Mouse (Mus musculus) neural tube, embryonic 14.5 days (tissue): ENCODE data around the gene Irx2. TPM values are rescaled to one million over a fixed set of nuclear protein-coding genes. Genes with fewer than 3 reads are reported as not detected.

Experiments used
- ATAC-seq: fragments of 200-750 bp; cut with Nextera tagmentation; 2 replicates; pipeline ENCODE4 v1.8.0; 2017; ENCODE audit warnings: low read depth, mild to moderate bottlenecking, moderate TSS enrichment, moderate library complexity
- H3K27ac ChIP-seq: fragments of 300-500 bp; sonication (generic); 2 replicates; pipeline ENCODE4 v1.5.1; 2014; ENCODE audit warnings: low read depth, mild to moderate bottlenecking, control low read depth, low read length, moderate library complexity, mixed read lengths
- H3K27me3 ChIP-seq: fragments of 300-500 bp; sonication (generic); 2 replicates; pipeline ENCODE4 v1.6.1; 2014; ENCODE audit warnings: low read length; ENCODE audit not compliant: control insufficient read depth, insufficient read depth
- H3K36me3 ChIP-seq: fragments of 300-500 bp; sonication (generic); 2 replicates; pipeline ENCODE4 v1.6.1; 2014; ENCODE audit warnings: low read length, mixed read lengths; ENCODE audit not compliant: control insufficient read depth, insufficient read depth
- H3K4me1 ChIP-seq: fragments of 300-500 bp; sonication (generic); 2 replicates; pipeline ENCODE4 v1.6.1; 2014; ENCODE audit warnings: low read length; ENCODE audit not compliant: control insufficient read depth, insufficient read depth
- H3K4me2 ChIP-seq: fragments of 300-500 bp; sonication (generic); 2 replicates; pipeline ENCODE4 v1.6.1; 2014; ENCODE audit warnings: mild to moderate bottlenecking, low read depth, low read length, control low read depth
- H3K4me3 ChIP-seq: fragments of 300-500 bp; sonication (generic); 2 replicates; pipeline ENCODE4 v1.5.1; 2014; ENCODE audit warnings: low read depth, low read length, control low read depth, mixed read lengths
- H3K9ac ChIP-seq: fragments of 300-500 bp; sonication (generic); replicated peaks from 2 replicates; pipeline ENCODE4 v1.6.1; 2014; ENCODE audit warnings: low read depth, mild to moderate bottlenecking, control low read depth, low read length, mixed read lengths
- H3K9me3 ChIP-seq: fragments of 300-500 bp; sonication (generic); 2 replicates; pipeline ENCODE4 v1.6.1; 2016; ENCODE audit warnings: low read length; ENCODE audit not compliant: control insufficient read depth
- WGBS: fragments of 180-500 bp; shearing (Covaris S2); extraction: QIAGEN DNeasy Blood & Tissue Kit; methylation state at CpG from one replicate; pipeline ENCODE4 v1.1.7; 2014; 5-methylcytosine and 5-hydroxymethylcytosine counted together
- polyA plus RNA-seq: library from polyadenylated mRNA; unstranded; fragments of >200 nt; fragmentation: Nextera tagmentation; extraction: Ambion mirVana; gene quantifications from 2 replicates; pipeline ENCODE4 v1.2.1, GENCODE M21; 2014

Irx2 gene
- polyA plus RNA-seq, 1 experiment from 2014 or later, result 11.6 TPM

DNA sequence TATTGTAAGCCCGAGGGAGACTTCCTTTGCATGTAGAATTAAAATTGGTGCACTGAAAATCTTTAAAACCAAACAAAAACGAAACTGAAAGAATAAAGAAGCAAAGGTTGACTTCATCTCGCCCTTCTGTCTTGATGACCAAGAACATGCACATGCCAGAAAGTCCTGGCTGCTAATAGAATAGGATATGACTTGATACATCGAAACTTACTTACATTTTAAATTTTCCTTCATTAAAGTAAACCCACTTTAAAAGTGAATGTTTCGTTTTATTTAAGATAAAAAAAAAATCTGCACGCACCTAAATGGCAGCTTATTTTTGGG lies 3.8 kb upstream of the Irx2 start:
- no peaks in the 10 kb centered on the region for H3K36me3 ChIP-seq
- H3K4me1 ChIP-seq, result peaks cover 12% of the 10 kb centered on the region; the same call in 1 of the 2 replicates
- WGBS, result 8% methylated on average over 6 of the region's 6 CpGs
- H3K27me3 ChIP-seq, result peaks cover 55% of the 10 kb centered on the region
- no peak overlapping the region for H3K9ac ChIP-seq
- H3K4me2 ChIP-seq, result peak overlapping the region; percentile 40
- H3K9me3 ChIP-seq, result no peaks in the 10 kb centered on the region
- H3K27ac ChIP-seq, result no peak overlapping the region
- 0 out of 2 replicates have a peak overlapping the region, but pooled peaks have one; percentile 10 for H3K4me3 ChIP-seq
- no peak for ATAC-seq

DNA sequence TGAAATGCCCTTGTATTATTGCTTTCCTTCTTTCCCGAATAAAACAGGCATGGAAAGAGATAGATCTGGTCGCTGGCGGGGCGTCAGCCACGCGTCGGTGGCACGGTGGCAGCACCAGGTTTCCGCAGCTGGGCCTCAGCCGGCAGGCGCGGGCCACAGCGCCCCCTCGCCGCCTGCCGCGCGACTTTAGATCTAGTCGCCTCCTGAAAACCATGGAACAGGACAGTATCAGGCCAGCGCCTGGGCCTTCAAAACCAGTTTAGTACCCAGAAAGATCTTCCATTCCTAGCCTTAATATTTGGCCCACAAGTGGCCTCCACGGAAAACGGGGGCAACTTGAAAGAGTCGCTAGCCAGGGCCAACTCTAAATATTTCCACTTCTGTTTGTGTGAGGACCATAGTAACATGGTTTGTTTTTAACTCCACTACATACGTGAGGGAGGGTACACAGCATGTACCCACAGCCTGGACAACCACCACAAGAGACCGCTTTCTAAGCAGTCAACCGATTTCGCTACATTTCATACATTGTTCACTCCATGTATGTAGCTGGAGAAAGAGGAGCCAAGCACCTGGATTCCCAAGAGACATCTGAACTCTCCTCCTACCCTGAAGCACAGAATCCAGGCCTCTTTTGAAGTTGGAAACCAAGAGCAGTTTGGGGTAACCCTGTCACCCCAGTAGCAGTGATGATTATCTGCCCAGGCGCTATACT lies 3.2 kb upstream of the Irx2 start:
- Histone ChIP-seq H3K36me3 (no peaks in the 10 kb centered on the region), H3K27ac (no peak overlapping the region), H3K9me3 (no peaks in the 10 kb centered on the region), H3K4me3 (0 out of 2 replicates have a peak overlapping the region, but pooled peaks have one; percentile 1), H3K9ac (no peak overlapping the region), H3K27me3 (peaks cover 55% of the 10 kb centered on the region), H3K4me2 (peak overlapping the region; percentile 12; the same call in 1 of the 2 replicates), H3K4me1 (peaks cover 12% of the 10 kb centered on the region; the same call in 1 of the 2 replicates)
- ATAC-seq, result no peak
- 9% methylated on average over 28 of the region's 28 CpGs for WGBS

DNA sequence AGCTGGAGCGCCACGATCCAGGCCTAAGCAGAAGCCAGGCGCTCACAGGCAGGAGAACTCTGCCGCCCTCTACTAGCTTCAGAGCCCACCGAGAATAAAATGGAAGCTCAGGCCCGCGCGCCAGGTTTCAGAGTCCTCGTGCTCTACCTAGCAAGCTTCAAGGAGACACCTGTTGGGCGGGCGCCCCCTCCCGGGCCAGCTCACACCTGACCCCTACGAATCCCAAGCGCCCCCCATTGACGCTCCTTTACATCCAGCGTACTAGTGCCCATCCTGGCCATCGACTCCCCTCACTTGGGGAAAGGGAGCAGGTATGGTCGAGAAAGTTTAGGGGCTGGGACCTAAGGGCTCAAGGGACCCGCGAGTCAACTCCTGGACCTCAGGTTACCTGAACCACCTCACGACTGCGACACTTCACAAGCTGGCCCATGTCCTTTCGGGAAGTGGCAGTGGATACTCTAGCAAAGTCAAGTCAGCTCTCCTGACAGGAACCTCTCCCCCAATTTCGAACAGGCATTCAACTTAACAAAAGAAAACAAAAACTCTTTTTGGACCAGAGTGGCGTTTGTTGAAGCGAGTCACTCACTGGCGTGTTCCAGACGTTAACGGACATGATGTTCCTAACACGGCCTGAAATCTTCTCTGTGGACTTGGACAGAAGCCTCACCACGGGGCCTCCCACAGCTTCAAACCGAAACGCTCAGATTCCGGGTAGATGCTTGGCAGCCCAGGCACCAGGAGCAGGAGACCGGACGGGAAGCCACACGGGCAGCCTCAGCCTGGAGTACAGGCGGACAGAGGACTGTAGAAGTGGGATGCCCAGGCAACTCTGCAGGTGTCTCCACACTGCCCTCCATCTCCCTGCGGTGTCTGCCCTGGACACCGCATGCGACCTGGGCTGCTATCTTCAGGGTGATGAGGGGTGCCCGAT lies 964 bp upstream of the Irx2 start:
- H3K27me3 ChIP-seq, result peaks cover 53% of the 10 kb centered on the region
- H3K4me3 ChIP-seq, result peak overlapping the region; percentile 49
- H3K27ac ChIP-seq, result no peak overlapping the region
- H3K4me1 ChIP-seq, result peaks cover 17% of the 10 kb centered on the region; the same call in 1 of the 2 replicates
- no peaks in the 10 kb centered on the region for H3K9me3 ChIP-seq
- ATAC-seq, result peak; percentile 5; the same call in 1 of the 2 replicates
- H3K36me3 ChIP-seq, result no peaks in the 10 kb centered on the region
- 1% methylated on average over 41 of the region's 42 CpGs for WGBS
- peak overlapping the region; percentile 67 for H3K4me2 ChIP-seq
- peak overlapping the region; percentile 39; the same call in 1 of the 2 replicates for H3K9ac ChIP-seq

DNA sequence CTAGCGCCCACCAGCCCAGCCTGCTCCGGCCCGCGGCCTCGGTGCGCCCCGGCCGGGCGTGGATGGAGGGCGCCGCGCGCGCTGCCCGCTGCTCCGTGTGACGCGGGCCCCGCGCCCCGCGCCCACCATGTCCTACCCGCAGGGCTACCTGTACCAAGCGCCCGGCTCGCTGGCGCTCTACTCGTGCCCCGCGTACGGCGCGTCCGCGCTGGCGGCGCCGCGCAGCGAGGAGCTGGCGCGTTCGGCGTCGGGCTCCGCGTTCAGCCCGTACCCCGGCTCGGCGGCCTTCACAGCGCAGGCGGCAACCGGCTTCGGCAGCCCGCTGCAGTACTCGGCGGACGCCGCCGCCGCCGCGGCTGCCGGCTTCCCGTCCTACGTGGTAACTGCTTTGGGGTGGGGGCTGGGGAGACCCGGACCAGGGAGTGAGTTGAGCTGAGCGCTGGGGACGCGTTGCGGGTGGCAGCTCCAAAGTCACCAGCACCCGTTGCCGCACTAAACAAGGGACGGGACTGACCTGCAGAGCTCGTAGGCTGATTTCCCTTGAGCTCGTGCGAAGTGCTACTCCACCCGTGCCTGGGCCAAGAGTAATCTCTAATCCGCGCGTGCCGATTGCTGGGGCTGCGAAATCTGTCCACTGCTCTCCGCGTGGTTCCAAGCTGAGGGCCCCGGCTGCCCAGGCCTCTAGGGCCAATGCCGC lies 463 bp downstream of the Irx2 start:
- H3K27ac ChIP-seq, result peak overlapping the region; percentile 60; the same call in 1 of the 2 replicates
- peak overlapping the region; percentile 67 for H3K4me2 ChIP-seq
- WGBS, result under 1% methylated on average over 79 of the region's 88 CpGs
- H3K4me3 ChIP-seq, result peak overlapping the region; percentile 49
- no peaks in the 10 kb centered on the region for H3K36me3 ChIP-seq
- H3K27me3 ChIP-seq, result peaks cover 45% of the 10 kb centered on the region
- ATAC-seq, result peak; percentile 54
- peaks cover 17% of the 10 kb centered on the region; the same call in 1 of the 2 replicates for H3K4me1 ChIP-seq
- H3K9me3 ChIP-seq, result no peaks in the 10 kb centered on the region
- peak overlapping the region; percentile 61 for H3K9ac ChIP-seq

DNA sequence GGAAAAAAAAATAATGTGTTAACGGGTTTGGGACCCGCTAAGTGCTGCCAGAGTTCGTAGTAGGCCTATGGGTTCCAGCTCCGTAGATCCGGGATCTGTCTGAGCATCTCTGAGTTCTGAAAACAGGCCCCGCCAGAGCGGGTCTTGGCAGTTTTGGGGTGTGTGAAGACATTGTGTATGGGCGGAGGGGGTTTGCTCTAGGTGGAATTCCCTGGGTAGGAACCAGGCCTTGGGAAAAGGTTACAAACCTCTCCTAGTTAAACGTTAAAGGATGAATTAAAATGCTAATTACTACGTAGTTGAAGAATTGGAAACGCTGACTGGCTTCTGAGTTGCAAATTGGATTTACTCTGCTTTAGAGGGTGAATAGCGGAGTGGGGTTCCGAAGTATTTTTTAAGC lies 1.2 kb downstream of the Irx2 start:
- peaks cover 51% of the 10 kb centered on the region for H3K27me3 ChIP-seq

DNA sequence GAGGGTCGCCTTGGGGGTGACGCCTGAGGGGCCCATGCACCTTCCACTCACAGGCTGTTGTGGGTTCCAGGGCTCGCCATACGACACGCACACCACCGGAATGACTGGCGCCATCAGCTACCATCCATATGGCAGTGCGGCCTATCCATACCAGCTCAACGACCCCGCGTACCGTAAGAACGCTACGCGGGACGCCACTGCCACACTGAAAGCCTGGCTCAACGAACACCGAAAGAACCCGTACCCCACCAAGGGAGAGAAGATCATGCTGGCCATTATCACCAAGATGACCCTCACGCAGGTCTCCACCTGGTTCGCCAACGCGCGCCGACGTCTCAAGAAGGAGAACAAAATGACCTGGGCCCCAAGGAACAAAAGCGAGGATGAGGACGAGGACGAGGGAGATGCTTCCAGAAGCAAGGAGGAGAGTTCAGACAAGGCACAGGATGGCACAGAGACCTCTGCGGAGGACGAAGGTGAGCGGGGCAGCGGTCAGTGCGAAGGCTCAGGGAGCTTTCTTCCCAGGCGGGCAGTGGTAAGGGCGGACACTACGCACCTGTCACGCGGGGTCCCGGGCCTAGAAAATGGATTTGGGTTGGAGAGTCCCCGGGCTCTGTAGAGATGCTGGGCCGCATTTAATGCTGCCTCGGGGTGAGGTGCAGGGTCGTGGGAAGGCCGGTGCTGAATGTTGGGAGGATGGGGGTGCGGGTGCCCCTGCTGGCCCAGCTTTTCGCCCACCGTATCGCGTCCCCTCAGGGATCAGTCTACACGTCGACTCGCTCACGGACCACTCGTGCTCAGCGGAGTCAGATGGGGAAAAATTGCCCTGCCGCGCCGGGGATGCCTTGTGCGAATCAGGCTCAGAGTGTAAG lies 2.1 kb downstream of the Irx2 start:
- Histone ChIP-seq H3K4me1 (peaks cover 15% of the 10 kb centered on the region; the same call in 1 of the 2 replicates), H3K9ac (peak overlapping the region; percentile 52), H3K27me3 (peaks cover 57% of the 10 kb centered on the region), H3K4me3 (peak overlapping the region; percentile 49), H3K36me3 (no peaks in the 10 kb centered on the region), H3K9me3 (no peaks in the 10 kb centered on the region), H3K27ac (no peak overlapping the region; the same call in 1 of the 2 replicates), H3K4me2 (peak overlapping the region; percentile 67)
- WGBS, result 1% methylated on average over 60 of the region's 60 CpGs
- no peak for ATAC-seq

More for the DNA sequence above, 1.2 kb downstream of the Irx2 start:
- H3K27ac ChIP-seq, result no peak overlapping the region
- 1% methylated on average over 13 of the region's 13 CpGs for WGBS
- H3K9ac ChIP-seq, result peak overlapping the region; percentile 52
- no peaks in the 10 kb centered on the region for H3K36me3 ChIP-seq
- no peaks in the 10 kb centered on the region for H3K9me3 ChIP-seq
- no peak for ATAC-seq
- peak overlapping the region; percentile 49 for H3K4me3 ChIP-seq
- H3K4me2 ChIP-seq, result peak overlapping the region; percentile 67
- H3K4me1 ChIP-seq, result peaks cover 15% of the 10 kb centered on the region; the same call in 1 of the 2 replicates

DNA sequence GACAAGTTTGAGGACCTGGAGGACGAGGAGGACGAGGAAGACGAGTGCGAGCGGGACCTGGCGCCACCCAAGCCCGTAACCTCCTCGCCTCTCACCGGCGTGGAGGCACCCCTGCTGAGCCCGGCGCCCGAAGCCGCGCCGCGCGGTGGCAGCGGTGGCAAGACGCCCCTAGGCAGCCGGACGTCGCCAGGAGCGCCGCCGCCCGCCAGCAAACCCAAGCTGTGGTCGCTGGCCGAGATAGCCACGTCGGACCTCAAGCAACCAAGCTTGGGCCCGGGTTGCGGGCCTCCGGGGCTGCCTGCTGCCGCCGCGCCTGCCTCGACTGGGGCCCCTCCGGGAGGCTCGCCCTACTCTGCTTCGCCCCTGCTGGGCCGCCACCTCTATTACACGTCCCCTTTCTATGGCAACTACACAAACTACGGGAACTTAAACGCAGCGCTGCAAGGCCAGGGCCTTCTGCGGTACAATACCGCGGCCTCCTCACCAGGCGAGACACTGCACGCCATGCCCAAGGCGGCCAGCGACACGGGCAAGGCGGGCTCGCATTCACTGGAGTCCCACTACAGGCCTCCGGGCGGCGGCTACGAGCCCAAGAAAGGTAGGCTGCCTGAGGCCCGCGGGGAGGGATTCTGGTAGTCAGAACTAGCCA lies 2.9 kb downstream of the Irx2 start:
- peaks cover 54% of the 10 kb centered on the region for H3K27me3 ChIP-seq
- peak overlapping the region; percentile 67 for H3K4me2 ChIP-seq
- no peak overlapping the region for H3K27ac ChIP-seq
- no peaks in the 10 kb centered on the region for H3K36me3 ChIP-seq
- ATAC-seq, result no peak
- no peaks in the 10 kb centered on the region for H3K9me3 ChIP-seq
- H3K4me3 ChIP-seq, result peak overlapping the region; percentile 49
- H3K9ac ChIP-seq, result peak overlapping the region; percentile 52
- peaks cover 15% of the 10 kb centered on the region; the same call in 1 of the 2 replicates for H3K4me1 ChIP-seq
- 1% methylated on average over 62 of the region's 62 CpGs for WGBS
